Mouse (Mus musculus) myocyte (in vitro differentiated cells): ENCODE measurements around the gene Snu13. TPM values are rescaled to one million over a fixed set of nuclear protein-coding genes. Genes with fewer than 3 reads are reported as not detected.

ENCODE experiments used
- H3K27me3 ChIP-seq: one replicate; pipeline ENCODE4 v1.6.1; 2011; ENCODE audit not compliant: control insufficient read depth, insufficient read depth, insufficient read length
- H3K36me3 ChIP-seq: one replicate; pipeline ENCODE4 v1.6.1; 2011; ENCODE audit not compliant: control insufficient read depth, insufficient read depth
- H3K4me2 ChIP-seq: one replicate; pipeline ENCODE4 v1.6.1; 2011; ENCODE audit warnings: low read depth, control low read depth
- H3K4me3 ChIP-seq: one replicate; pipeline ENCODE4 v1.5.1; 2011; ENCODE audit warnings: mild to moderate bottlenecking, control low read depth, moderate library complexity
- H3K79me2 ChIP-seq: one replicate; pipeline ENCODE4 v1.6.1; 2011; ENCODE audit not compliant: control insufficient read depth, insufficient read depth
- H3ac ChIP-seq: one replicate; pipeline ENCODE4 v1.6.1; 2011; ENCODE audit not compliant: control insufficient read depth, insufficient read length
- CEBPB ChIP-seq: IDR thresholded peaks from 2 replicates; pipeline ENCODE4 v1.6.1; 2011; ENCODE audit warnings: mild to moderate bottlenecking, moderate library complexity; ENCODE audit not compliant: poor library complexity, insufficient read depth, severe bottlenecking
- E2F4 ChIP-seq: IDR thresholded peaks from one replicate; pipeline ENCODE4 v1.6.1; 2011; ENCODE audit warnings: mild to moderate bottlenecking, control low read depth, moderate library complexity; ENCODE audit not compliant: insufficient read depth
- MAX ChIP-seq: IDR thresholded peaks from one replicate; pipeline ENCODE4 v1.6.1; 2011; ENCODE audit warnings: low read depth, mild to moderate bottlenecking, control low read depth
- MYOD1 ChIP-seq, 3 experiments: IDR thresholded peaks; one replicate each; pipeline ENCODE4 v1.6.1; 2011; ENCODE audit warnings: control low read depth in 2 of 3, low read depth in 2 of 3, mild to moderate bottlenecking in 2 of 3, moderate library complexity in 1 of 3; ENCODE audit not compliant: insufficient read length in 2 of 3, control insufficient read depth in 1 of 3
- MYOG ChIP-seq, 3 experiments: IDR thresholded peaks; one replicate each; pipeline ENCODE4 v1.6.1; 2011; ENCODE audit warnings: control low read depth in 2 of 3, low read depth in 2 of 3, mild to moderate bottlenecking in 2 of 3; ENCODE audit not compliant: insufficient read length in 2 of 3, control insufficient read depth in 1 of 3, insufficient read depth in 1 of 3
- POLR2A ChIP-seq: IDR thresholded peaks from one replicate; pipeline ENCODE4 v1.6.1; 2011; ENCODE audit warnings: low read depth, mild to moderate bottlenecking, control low read depth, moderate library complexity; ENCODE audit not compliant: insufficient read length
- POLR2AphosphoS2 ChIP-seq: IDR thresholded peaks from one replicate; pipeline ENCODE4 v1.6.1; 2011; ENCODE audit warnings: low read depth, control low read depth; ENCODE audit not compliant: insufficient read length
- REST ChIP-seq: IDR thresholded peaks from one replicate; pipeline ENCODE4 v1.6.1; 2011; ENCODE audit warnings: mild to moderate bottlenecking, control low read depth, moderate library complexity; ENCODE audit not compliant: insufficient read depth, insufficient read length
- SRF ChIP-seq: IDR thresholded peaks from one replicate; pipeline ENCODE4 v1.6.1; 2011; ENCODE audit warnings: low read depth; ENCODE audit not compliant: control insufficient read depth, insufficient read length
- TCF12 ChIP-seq: IDR thresholded peaks from one replicate; pipeline ENCODE4 v1.6.1; 2011; ENCODE audit warnings: mild to moderate bottlenecking, control low read depth; ENCODE audit not compliant: poor library complexity, insufficient read depth, severe bottlenecking
- TCF3 ChIP-seq: IDR thresholded peaks from one replicate; pipeline ENCODE4 v1.6.1; 2011; ENCODE audit warnings: low read depth, control low read depth; ENCODE audit not compliant: insufficient read length
- USF1 ChIP-seq: IDR thresholded peaks from one replicate; pipeline ENCODE4 v1.6.1; 2011; ENCODE audit warnings: low read depth, mild to moderate bottlenecking, control low read depth, moderate library complexity
- polyA plus RNA-seq: library from polyadenylated mRNA; unstranded; fragments of >200 nt; fragmentation: generic; extraction: Trizol; gene quantifications from one replicate; pipeline ENCODE4 v1.2.1, GENCODE M21; 2012; ENCODE audit warnings: missing spikeins

Snu13 gene
- polyA plus RNA-seq, 1 experiment, result 129 TPM

DNA sequence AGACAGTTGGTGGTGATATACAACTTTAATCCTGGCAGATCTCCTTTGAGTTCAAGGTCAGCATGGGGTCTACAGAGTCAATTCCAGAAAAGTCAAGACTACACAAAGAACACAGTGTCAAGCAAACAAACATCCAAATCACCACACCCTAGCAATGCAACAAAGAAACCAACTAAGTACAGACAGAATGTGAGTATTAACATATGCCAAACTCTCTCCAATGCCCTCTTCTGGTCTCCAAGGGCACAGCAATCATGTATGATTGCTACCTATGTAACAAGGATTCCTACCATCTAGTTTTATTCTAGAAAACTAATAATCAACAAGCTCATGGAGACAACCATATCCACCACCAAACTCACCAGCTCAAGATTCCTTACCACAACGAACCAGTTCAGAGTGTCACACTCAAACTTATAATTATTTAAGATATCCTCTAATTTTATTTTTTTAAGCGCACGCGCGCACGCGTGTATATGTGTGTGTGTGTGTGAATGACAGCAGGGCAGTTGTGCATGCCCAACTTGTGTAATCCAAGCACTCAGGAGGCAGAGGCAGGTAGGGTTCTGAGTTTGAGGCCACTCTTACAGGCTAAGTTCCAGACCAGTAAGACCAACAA lies 3.1 kb downstream of the Snu13 start:
- peaks cover 50% of the 10 kb centered on the region for H3K79me2 ChIP-seq
- no peak overlapping the region for H3ac ChIP-seq
- TF ChIP-seq MYOG (IDR thresholded peaks at IDR 0.05; ENCODE audit: control insufficient read depth in 1 of 3, insufficient read depth in 1 of 3, insufficient read length in 2 of 3, low read depth in 2 of 3) (no peak), E2F4 (no peak)
- H3K27me3 ChIP-seq, result no peaks in the 10 kb centered on the region
- no peak overlapping the region for H3K4me2 ChIP-seq
- no peak overlapping the region for H3K4me3 ChIP-seq
- H3K36me3 ChIP-seq, result peaks cover 24% of the 10 kb centered on the region

DNA sequence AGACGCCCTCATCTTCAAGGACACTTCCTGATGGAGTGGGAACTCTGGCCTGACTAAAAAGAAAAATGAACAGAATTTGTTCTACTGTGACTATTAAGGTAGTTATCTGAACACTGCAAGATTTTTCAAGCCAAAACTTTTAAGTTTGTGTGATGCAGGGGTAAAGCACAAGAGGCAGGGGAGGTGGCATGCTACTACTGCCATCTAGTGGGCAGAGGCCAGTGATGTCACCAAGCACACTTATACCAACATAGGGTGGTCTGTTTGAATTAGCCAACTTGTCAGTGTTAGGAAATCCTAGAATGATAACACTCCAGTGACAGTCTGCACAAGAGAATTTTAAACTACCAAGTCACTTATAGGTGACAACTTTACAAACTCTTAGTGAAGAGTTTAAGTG lies 6.7 kb downstream of the Snu13 start:
- Histone ChIP-seq H3K79me2 (peaks cover 35% of the 10 kb centered on the region), H3K4me3 (no peak overlapping the region), H3K27me3 (no peaks in the 10 kb centered on the region), H3K4me2 (no peak overlapping the region), H3ac (no peak overlapping the region), H3K36me3 (peaks cover 54% of the 10 kb centered on the region)
- peak; percentile 40 for TF ChIP-seq POLR2AphosphoS2
- no peak for TF ChIP-seq CEBPB
- no peak for TF ChIP-seq E2F4
- TF ChIP-seq MYOG (IDR thresholded peaks at IDR 0.05; ENCODE audit: control insufficient read depth in 1 of 3, insufficient read depth in 1 of 3, insufficient read length in 2 of 3, low read depth in 2 of 3), result no peak
- no peak for TF ChIP-seq MAX
- peak; percentile 27 for TF ChIP-seq POLR2A
- no peak for TF ChIP-seq TCF3
- TF ChIP-seq SRF, result no peak
- no peak for TF ChIP-seq TCF12

- Histone ChIP-seq H3K4me2 (no peak overlapping the region), H3ac (no peak overlapping the region), H3K79me2 (no peaks in the 10 kb centered on the region), H3K4me3 (no peak overlapping the region), H3K36me3 (peaks cover 55% of the 10 kb centered on the region), H3K27me3 (no peaks in the 10 kb centered on the region)
- TF ChIP-seq MYOG (IDR thresholded peaks at IDR 0.05; ENCODE audit: control insufficient read depth in 1 of 3, insufficient read depth in 1 of 3, insufficient read length in 2 of 3, low read depth in 2 of 3), result no peak
- TF ChIP-seq POLR2A, result peak; percentile 3
Observed at GRCm38 (mm10) chr15:82035904-82036689, 11.3 kb downstream of the Snu13 start.

DNA sequence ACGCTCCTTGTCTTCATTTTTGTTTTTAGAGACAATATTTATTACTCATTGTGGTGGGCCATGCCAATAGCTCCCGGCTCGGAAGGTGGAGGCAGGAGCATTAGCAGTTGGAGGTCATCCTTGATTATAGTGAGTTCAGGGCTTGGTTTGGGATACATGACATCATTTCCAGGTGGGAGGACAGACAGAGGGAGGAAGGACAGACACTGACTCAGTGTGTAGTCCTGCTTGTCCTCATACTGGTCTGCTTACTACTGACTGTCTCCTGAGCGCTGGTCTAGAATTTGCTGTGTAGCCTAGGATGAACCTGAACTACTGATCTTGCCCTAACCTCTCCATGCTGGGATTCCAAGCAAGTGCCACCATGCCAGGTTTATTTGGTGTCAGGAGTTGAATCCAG lies 13.6 kb downstream of the Snu13 start, which contains the start of gene Desi1:
TSS of gene Desi1 (minus strand) at position 101 of the 400 bp plus-strand sequence.
- TF ChIP-seq TCF3 (no peak), CEBPB (no peak), POLR2A (no peak), POLR2AphosphoS2 (no peak), SRF (no peak), TCF12 (no peak), MYOG (IDR thresholded peaks at IDR 0.05; ENCODE audit: control insufficient read depth in 1 of 3, insufficient read depth in 1 of 3, insufficient read length in 2 of 3, low read depth in 2 of 3) (no peak), E2F4 (no peak), USF1 (no peak), MYOD1 (IDR thresholded peaks at IDR 0.05; ENCODE audit: control insufficient read depth in 1 of 3, insufficient read length in 2 of 3, low read depth in 2 of 3) (no peak), MAX (no peak), REST (no peak)
- Histone ChIP-seq H3K4me3 (no peak within 1 kb of the TSS), H3ac (no peak within 1 kb of the TSS), H3K27me3 (no peaks in the 10 kb centered on the region), H3K4me2 (no peak within 1 kb of the TSS), H3K79me2 (no peaks in the 10 kb centered on the region), H3K36me3 (peaks cover 63% of the 10 kb centered on the region)

DNA sequence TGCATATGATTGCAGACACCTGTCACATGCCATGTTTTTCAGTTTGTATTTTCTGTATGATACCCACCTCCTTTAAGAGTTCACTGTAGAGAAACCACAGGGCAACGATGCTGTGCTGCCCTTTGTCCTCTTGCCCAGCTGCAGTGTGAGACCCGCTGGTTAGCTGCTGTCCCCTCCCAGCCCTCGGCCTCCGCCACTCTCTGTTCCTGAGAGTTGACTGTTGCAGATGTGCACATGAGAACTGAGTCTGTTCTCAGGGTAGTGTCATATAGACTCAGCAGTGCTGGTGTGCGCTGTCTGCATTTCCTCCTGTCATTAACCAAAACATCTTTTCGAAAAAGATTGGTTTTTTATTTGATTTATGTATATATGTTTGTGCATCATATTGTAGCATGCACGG lies 15.0 kb downstream of the Snu13 start:
- TF ChIP-seq CEBPB, result no peak
- TF ChIP-seq REST, result no peak
- no peak for TF ChIP-seq MYOG (IDR thresholded peaks at IDR 0.05; ENCODE audit: control insufficient read depth in 1 of 3, insufficient read depth in 1 of 3, insufficient read length in 2 of 3, low read depth in 2 of 3)
- no peak for TF ChIP-seq SRF
- TF ChIP-seq E2F4, result no peak
- TF ChIP-seq POLR2A, result no peak
- TF ChIP-seq POLR2AphosphoS2, result no peak
- Histone ChIP-seq H3ac (no peak overlapping the region), H3K4me3 (no peak overlapping the region), H3K79me2 (no peaks in the 10 kb centered on the region), H3K27me3 (no peaks in the 10 kb centered on the region), H3K36me3 (peaks cover 64% of the 10 kb centered on the region), H3K4me2 (no peak overlapping the region)
